In the genomic region with DNA sequence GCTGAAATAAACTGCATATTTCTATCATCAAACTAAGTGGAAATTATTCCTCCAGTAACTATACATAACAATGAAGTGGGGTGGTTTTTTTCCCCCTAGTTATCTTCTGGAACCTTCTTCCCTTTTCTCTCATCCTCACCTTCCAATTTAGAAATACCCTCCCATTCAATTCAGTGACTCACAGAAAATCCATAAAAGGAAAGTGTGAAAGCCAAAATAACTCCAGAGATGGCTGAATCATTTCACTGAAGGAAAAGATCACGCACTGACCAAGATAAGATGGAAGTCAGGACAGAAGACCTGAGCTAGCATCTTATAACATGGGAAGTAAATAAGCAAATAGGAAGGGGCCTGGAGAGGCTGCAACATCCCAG, we compare ENCODE assay signal across 15 mouse cellular contexts. TPM values are rescaled to one million over a fixed set of nuclear protein-coding genes. Genes with fewer than 3 reads are reported as not detected.
DNase-seq lines count a peak whose midpoint lies in the region; ATAC-seq lines count a peak whose summit lies in the region.
"Had no signal": no experiment of that assay in that cellular context is flagged by ENCODE, and none has a peak within 500 bp of the region (broad histone marks: within the 10 kb centered on the region; RNA-seq: fewer than 3 reads in every experiment).

No protein-coding gene starts in this region.

- no peaks in the 10 kb centered on the region for H3K9me3 ChIP-seq in heart, embryonic 12.5 days (replicated peaks)
- no peaks in the 10 kb centered on the region for H3K9me3 ChIP-seq in limb, embryonic 12.5 days
- no peaks in the 10 kb centered on the region for H3K9me3 ChIP-seq in limb, embryonic 10.5 days (replicated peaks)
- no peaks in the 10 kb centered on the region for H3K9me3 ChIP-seq in embryonic facial prominence, embryonic 10.5 days
- H3K9me3 ChIP-seq in liver, embryonic 15.5 days (replicated peaks): no peaks in the 10 kb centered on the region
- H3K9me3 ChIP-seq: embryonic facial prominence, embryonic 15.5 days had no signal

- H3K4me3 ChIP-seq in heart, embryonic 12.5 days: no peak overlapping the region
- no peak overlapping the region for H3K4me3 ChIP-seq in limb, embryonic 12.5 days (replicated peaks)
- H3K4me3 ChIP-seq in limb, embryonic 10.5 days: no peak overlapping the region
- peak overlapping the region; percentile 90; the same call in 1 of the 2 replicates for H3K4me3 ChIP-seq in embryonic facial prominence, embryonic 10.5 days
- H3K4me3 ChIP-seq in liver, embryonic 15.5 days (replicated peaks): no peak overlapping the region

- WGBS in heart, embryonic 12.5 days: 27% methylated on average over 1 of the region's 1 CpGs
- WGBS in limb, embryonic 12.5 days: 91% methylated on average over 1 of the region's 1 CpGs
- WGBS in limb, embryonic 10.5 days: 93% methylated on average over 1 of the region's 1 CpGs
- 85% methylated on average over 1 of the region's 1 CpGs for WGBS in embryonic facial prominence, embryonic 10.5 days
- 60% methylated on average over 1 of the region's 1 CpGs for WGBS in liver, embryonic 15.5 days (ENCODE audit: insufficient replicate concordance)

- ATAC-seq in heart, embryonic 12.5 days (ENCODE audit: insufficient number of reproducible peaks, low FRiP score): no peak
- ATAC-seq in limb, embryonic 12.5 days (ENCODE audit: insufficient number of reproducible peaks, insufficient read depth, low FRiP score, low TSS enrichment, low read depth): no peak
- no peak for ATAC-seq in liver, embryonic 15.5 days (ENCODE audit: insufficient read depth)
- ATAC-seq in erythroid progenitor cell, adult 5-6 weeks (replicated peaks; ENCODE audit: low FRiP score, poor library complexity, severe bottlenecking): no peak
- ATAC-seq: activated CD4-positive, CD25-positive, alpha-beta regulatory T cell, adult 4 months; forebrain, embryonic 16.5 days; hindbrain, postnatal 0 days had no signal

- peak overlapping the region; percentile 85 for H3K27ac ChIP-seq in heart, embryonic 12.5 days (ENCODE audit: poor library complexity, severe bottlenecking)
- 0 out of 2 replicates have a peak overlapping the region, but pooled peaks have one; percentile 17 for H3K27ac ChIP-seq in limb, embryonic 12.5 days
- no peak overlapping the region for H3K27ac ChIP-seq in limb, embryonic 10.5 days
- no peak overlapping the region for H3K27ac ChIP-seq in embryonic facial prominence, embryonic 10.5 days (replicated peaks)
- H3K27ac ChIP-seq in liver, embryonic 15.5 days (replicated peaks): 0 out of 2 replicates have a peak overlapping the region, but pooled peaks have one; percentile 4
- H3K27ac ChIP-seq: embryonic facial prominence, embryonic 15.5 days; hindbrain, postnatal 0 days; macrophage had no signal

- no peak overlapping the region for H3K9ac ChIP-seq in heart, embryonic 12.5 days
- H3K9ac ChIP-seq in limb, embryonic 12.5 days (replicated peaks): no peak overlapping the region
- no peak overlapping the region for H3K9ac ChIP-seq in liver, embryonic 15.5 days
- H3K9ac ChIP-seq: embryonic facial prominence, embryonic 15.5 days had no signal

- H3K4me2 ChIP-seq in heart, embryonic 12.5 days: no peak overlapping the region
- peak overlapping the region; percentile 63; the same call in 1 of the 2 replicates for H3K4me2 ChIP-seq in limb, embryonic 12.5 days
- H3K4me2 ChIP-seq in liver, embryonic 15.5 days: 0 out of 2 replicates have a peak overlapping the region, but pooled peaks have one; percentile 77

- no peaks in the 10 kb centered on the region for H3K36me3 ChIP-seq in heart, embryonic 12.5 days
- no peaks in the 10 kb centered on the region for H3K36me3 ChIP-seq in limb, embryonic 12.5 days
- H3K36me3 ChIP-seq in limb, embryonic 10.5 days: 0 out of 2 replicates have a peak, but pooled peaks cover 3% of the 10 kb centered on the region
- H3K36me3 ChIP-seq in embryonic facial prominence, embryonic 10.5 days (replicated peaks): no peaks in the 10 kb centered on the region
- no peaks in the 10 kb centered on the region for H3K36me3 ChIP-seq in liver, embryonic 15.5 days (replicated peaks)
- H3K36me3 ChIP-seq: embryonic facial prominence, embryonic 15.5 days had no signal

- peaks cover 56% of the 10 kb centered on the region for H3K4me1 ChIP-seq in heart, embryonic 12.5 days (replicated peaks)
- peaks cover 24% of the 10 kb centered on the region for H3K4me1 ChIP-seq in limb, embryonic 12.5 days (replicated peaks)
- H3K4me1 ChIP-seq in limb, embryonic 10.5 days: peaks cover 28% of the 10 kb centered on the region
- H3K4me1 ChIP-seq in embryonic facial prominence, embryonic 10.5 days: peaks cover 38% of the 10 kb centered on the region
- H3K4me1 ChIP-seq in liver, embryonic 15.5 days (replicated peaks): peaks cover 33% of the 10 kb centered on the region

- DNase-seq in heart, adult 18-20 months: no peak
- DNase-seq in limb, embryonic 10.5 days (ENCODE audit: low spot score): no peak
- no peak for DNase-seq in embryonic facial prominence, embryonic 10.5 days (ENCODE audit: low spot score)
- no peak for DNase-seq in adrenal gland, postnatal 14 days
- DNase-seq: cerebellum, postnatal 25 days; left cerebral cortex, postnatal 4 days had no signal

- H3K27me3 ChIP-seq in heart, embryonic 12.5 days (replicated peaks): no peaks in the 10 kb centered on the region
- H3K27me3 ChIP-seq in limb, embryonic 12.5 days: no peaks in the 10 kb centered on the region
- H3K27me3 ChIP-seq in limb, embryonic 10.5 days (ENCODE audit: low read depth, poor library complexity, severe bottlenecking): no peaks in the 10 kb centered on the region
- H3K27me3 ChIP-seq in embryonic facial prominence, embryonic 10.5 days (replicated peaks; ENCODE audit: low read depth, poor library complexity, severe bottlenecking): no peaks in the 10 kb centered on the region
- no peaks in the 10 kb centered on the region for H3K27me3 ChIP-seq in liver, embryonic 15.5 days
- H3K27me3 ChIP-seq: embryonic facial prominence, embryonic 15.5 days had no signal

RNA-seq across cellular contexts. Expression of a gene that starts 1.7 kb away (rescaled TPM):
- polyA plus RNA-seq in heart, embryonic 12.5 days (2016; fragmentation: Nextera tagmentation; extraction: Ambion mirVana): 40.6 and 43.7 TPM in 2 replicates
- total RNA-seq in heart, adult 18-20 months (2021): 10 to 100 TPM; 26.9 to 27.3 TPM
- polyA plus RNA-seq in limb, embryonic 12.5 days (2016; fragmentation: Nextera tagmentation; extraction: Ambion mirVana): 42.0 and 42.1 TPM in 2 replicates
- polyA plus RNA-seq in limb, embryonic 10.5 days (2016; fragmentation: Nextera tagmentation; extraction: Ambion mirVana): 32.7 and 37.4 TPM in 2 replicates
- 39.3 and 41.9 TPM in 2 replicates for polyA plus RNA-seq in embryonic facial prominence, embryonic 10.5 days (2016; fragmentation: Nextera tagmentation; extraction: Ambion mirVana)
- polyA plus RNA-seq in liver, embryonic 15.5 days (2015; fragmentation: Nextera tagmentation; extraction: Ambion mirVana): 15.0 and 15.9 TPM in 2 replicates
- 8.6 and 12.6 TPM in 2 replicates for total RNA-seq in erythroid progenitor cell, adult 5-6 weeks (2015; ENCODE audit: low replicate concordance)
- 18.7 and 31.4 TPM in 2 replicates for total RNA-seq in erythroid progenitor cell, adult 5-6 weeks (2017; ENCODE audit: low replicate concordance)
- total RNA-seq in adrenal gland, postnatal 14 days (2021): 40.7 and 47.3 TPM in 2 replicates

RNA-seq across cellular contexts. Expression of a gene that starts 26.9 kb away (rescaled TPM):
- polyA plus RNA-seq in heart, embryonic 12.5 days (2016; fragmentation: Nextera tagmentation; extraction: Ambion mirVana): 14.7 and 16.5 TPM in 2 replicates
- total RNA-seq in heart, adult 18-20 months (2021): 1 to 10 TPM; 4.4 TPM
- 21.7 and 21.9 TPM in 2 replicates for polyA plus RNA-seq in limb, embryonic 12.5 days (2016; fragmentation: Nextera tagmentation; extraction: Ambion mirVana)
- 18.5 and 21.9 TPM in 2 replicates for polyA plus RNA-seq in limb, embryonic 10.5 days (2016; fragmentation: Nextera tagmentation; extraction: Ambion mirVana)
- polyA plus RNA-seq in embryonic facial prominence, embryonic 10.5 days (2016; fragmentation: Nextera tagmentation; extraction: Ambion mirVana): 15.9 and 16.8 TPM in 2 replicates
- 7.1 and 7.8 TPM in 2 replicates for polyA plus RNA-seq in liver, embryonic 15.5 days (2015; fragmentation: Nextera tagmentation; extraction: Ambion mirVana)
- 6.7 TPM in 1 of 2 replicates, not detected in the other for total RNA-seq in erythroid progenitor cell, adult 5-6 weeks (2015; ENCODE audit: low replicate concordance)
- total RNA-seq in erythroid progenitor cell, adult 5-6 weeks (2017; ENCODE audit: low replicate concordance): 2.0 and 2.2 TPM in 2 replicates
- 13.8 and 15.0 TPM in 2 replicates for total RNA-seq in adrenal gland, postnatal 14 days (2021)

Comparison
In these comparisons a context has a peak if more than half of its experiments do, and no peak if none do; other contexts are left out.
1. H3K27ac ChIP-seq: peak in heart, embryonic 12.5 days (single experiment), limb, embryonic 12.5 days (single experiment) and liver, embryonic 15.5 days (single experiment); none in limb, embryonic 10.5 days (single experiment) and embryonic facial prominence, embryonic 10.5 days (single experiment).